Mouse (Mus musculus) neural tube, embryonic 14.5 days (tissue): ENCODE results near the gene Gm10309. TPM values are rescaled to one million over a fixed set of nuclear protein-coding genes. Genes with fewer than 3 reads are reported as not detected.

ENCODE experiments used
- ATAC-seq: fragments of 200-750 bp; cut with Nextera tagmentation; 2 replicates; pipeline ENCODE4 v1.8.0; 2017; ENCODE audit warnings: low read depth, mild to moderate bottlenecking, moderate TSS enrichment, moderate library complexity
- H3K27ac ChIP-seq: fragments of 300-500 bp; sonication (generic); 2 replicates; pipeline ENCODE4 v1.5.1; 2014; ENCODE audit warnings: low read depth, mild to moderate bottlenecking, control low read depth, low read length, moderate library complexity, mixed read lengths
- H3K27me3 ChIP-seq: fragments of 300-500 bp; sonication (generic); 2 replicates; pipeline ENCODE4 v1.6.1; 2014; ENCODE audit warnings: low read length; ENCODE audit not compliant: control insufficient read depth, insufficient read depth
- H3K36me3 ChIP-seq: fragments of 300-500 bp; sonication (generic); 2 replicates; pipeline ENCODE4 v1.6.1; 2014; ENCODE audit warnings: low read length, mixed read lengths; ENCODE audit not compliant: control insufficient read depth, insufficient read depth
- H3K4me1 ChIP-seq: fragments of 300-500 bp; sonication (generic); 2 replicates; pipeline ENCODE4 v1.6.1; 2014; ENCODE audit warnings: low read length; ENCODE audit not compliant: control insufficient read depth, insufficient read depth
- H3K4me2 ChIP-seq: fragments of 300-500 bp; sonication (generic); 2 replicates; pipeline ENCODE4 v1.6.1; 2014; ENCODE audit warnings: mild to moderate bottlenecking, low read depth, low read length, control low read depth
- H3K4me3 ChIP-seq: fragments of 300-500 bp; sonication (generic); 2 replicates; pipeline ENCODE4 v1.5.1; 2014; ENCODE audit warnings: low read depth, low read length, control low read depth, mixed read lengths
- H3K9ac ChIP-seq: fragments of 300-500 bp; sonication (generic); replicated peaks from 2 replicates; pipeline ENCODE4 v1.6.1; 2014; ENCODE audit warnings: low read depth, mild to moderate bottlenecking, control low read depth, low read length, mixed read lengths
- H3K9me3 ChIP-seq: fragments of 300-500 bp; sonication (generic); 2 replicates; pipeline ENCODE4 v1.6.1; 2016; ENCODE audit warnings: low read length; ENCODE audit not compliant: control insufficient read depth
- WGBS: fragments of 180-500 bp; shearing (Covaris S2); extraction: QIAGEN DNeasy Blood & Tissue Kit; methylation state at CpG from one replicate; pipeline ENCODE4 v1.1.7; 2014; 5-methylcytosine and 5-hydroxymethylcytosine counted together
- polyA plus RNA-seq: library from polyadenylated mRNA; unstranded; fragments of >200 nt; fragmentation: Nextera tagmentation; extraction: Ambion mirVana; gene quantifications from 2 replicates; pipeline ENCODE4 v1.2.1, GENCODE M21; 2014

The Gm10309 gene
- polyA plus RNA-seq, 1 experiment from 2014 or later = 0.27 TPM

DNA sequence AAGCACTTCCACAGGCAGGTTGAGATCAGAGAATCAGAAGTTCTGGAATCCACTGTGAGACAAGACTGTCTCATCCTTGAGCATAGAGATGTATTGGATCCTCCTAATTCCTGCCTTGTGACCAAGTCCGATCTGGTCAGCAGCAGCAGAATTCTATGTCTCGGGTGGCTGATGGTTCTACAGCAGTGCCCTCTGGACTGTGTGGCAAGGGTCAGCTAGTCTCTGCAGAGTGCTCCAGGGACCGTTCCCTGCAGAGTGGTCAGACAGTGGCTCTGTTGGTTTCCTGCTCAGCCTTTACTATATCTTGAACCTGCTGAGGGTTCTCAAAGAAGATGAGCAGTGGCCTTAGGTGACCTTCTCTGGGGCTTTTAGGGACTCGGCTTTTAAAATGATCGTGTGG lies 17.6 kb upstream of the Gm10309 start:
- WGBS = 92% methylated on average over 5 of the region's 5 CpGs

GRCm38 (mm10) chr17:86521252-86521651 lies 16.2 kb upstream of the Gm10309 start:
- no peaks in the 10 kb centered on the region for H3K27me3 ChIP-seq
- no peak for ATAC-seq
- no peak overlapping the region for H3K27ac ChIP-seq
- H3K4me2 ChIP-seq = no peak overlapping the region
- no peak overlapping the region for H3K4me3 ChIP-seq
- no peaks in the 10 kb centered on the region for H3K36me3 ChIP-seq
- no peaks in the 10 kb centered on the region for H3K4me1 ChIP-seq
- no peak overlapping the region for H3K9ac ChIP-seq
- WGBS = 94% methylated on average over 11 of the region's 11 CpGs
- H3K9me3 ChIP-seq = no peaks in the 10 kb centered on the region

More for the DNA sequence above, 17.6 kb upstream of the Gm10309 start:
- Histone ChIP-seq H3K4me3 (no peak overlapping the region), H3K9ac (no peak overlapping the region), H3K27ac (no peak overlapping the region), H3K4me2 (no peak overlapping the region), H3K9me3 (no peaks in the 10 kb centered on the region), H3K4me1 (no peaks in the 10 kb centered on the region), H3K36me3 (no peaks in the 10 kb centered on the region), H3K27me3 (no peaks in the 10 kb centered on the region)
- ATAC-seq = no peak

GRCm38 (mm10) chr17:86518604-86519003 lies 13.6 kb upstream of the Gm10309 start:
- 86% methylated on average over 7 of the region's 7 CpGs for WGBS
- no peak overlapping the region for H3K4me3 ChIP-seq

GRCm38 (mm10) chr17:86516630-86517029 lies 11.6 kb upstream of the Gm10309 start:
- WGBS = 84% methylated on average over 5 of the region's 5 CpGs

More at GRCm38 (mm10) chr17:86518604-86519003, 13.6 kb upstream of the Gm10309 start:
- Histone ChIP-seq H3K27ac (no peak overlapping the region), H3K36me3 (no peaks in the 10 kb centered on the region), H3K4me2 (no peak overlapping the region), H3K4me1 (no peaks in the 10 kb centered on the region), H3K9me3 (no peaks in the 10 kb centered on the region), H3K9ac (no peak overlapping the region), H3K27me3 (no peaks in the 10 kb centered on the region)
- no peak for ATAC-seq

GRCm38 (mm10) chr17:86514974-86515620 lies 10.1 kb upstream of the Gm10309 start:
- no peak overlapping the region for H3K4me3 ChIP-seq
- no peak overlapping the region for H3K27ac ChIP-seq
- WGBS = 82% methylated on average over 13 of the region's 13 CpGs
- H3K36me3 ChIP-seq = no peaks in the 10 kb centered on the region
- H3K9me3 ChIP-seq = no peaks in the 10 kb centered on the region
- no peaks in the 10 kb centered on the region for H3K4me1 ChIP-seq
- no peak for ATAC-seq
- H3K27me3 ChIP-seq = no peaks in the 10 kb centered on the region
- H3K4me2 ChIP-seq = no peak overlapping the region
- H3K9ac ChIP-seq = no peak overlapping the region

More at GRCm38 (mm10) chr17:86516630-86517029, 11.6 kb upstream of the Gm10309 start:
- Histone ChIP-seq H3K27ac (no peak overlapping the region), H3K36me3 (no peaks in the 10 kb centered on the region), H3K4me1 (no peaks in the 10 kb centered on the region), H3K4me2 (no peak overlapping the region), H3K27me3 (no peaks in the 10 kb centered on the region), H3K9me3 (no peaks in the 10 kb centered on the region), H3K4me3 (no peak overlapping the region), H3K9ac (no peak overlapping the region)
- no peak for ATAC-seq

- H3K4me2 ChIP-seq = no peak overlapping the region
- H3K4me3 ChIP-seq = no peak overlapping the region
- H3K27me3 ChIP-seq = no peaks in the 10 kb centered on the region
- ATAC-seq = no peak
- 63% methylated on average over 5 of the region's 5 CpGs for WGBS
- no peak overlapping the region for H3K9ac ChIP-seq
- no peaks in the 10 kb centered on the region for H3K9me3 ChIP-seq
- no peak overlapping the region for H3K27ac ChIP-seq
- H3K36me3 ChIP-seq = no peaks in the 10 kb centered on the region
- no peaks in the 10 kb centered on the region for H3K4me1 ChIP-seq
These were observed 4.8 kb upstream of the Gm10309 start for GRCm38 (mm10) chr17:86509871-86510270.

DNA sequence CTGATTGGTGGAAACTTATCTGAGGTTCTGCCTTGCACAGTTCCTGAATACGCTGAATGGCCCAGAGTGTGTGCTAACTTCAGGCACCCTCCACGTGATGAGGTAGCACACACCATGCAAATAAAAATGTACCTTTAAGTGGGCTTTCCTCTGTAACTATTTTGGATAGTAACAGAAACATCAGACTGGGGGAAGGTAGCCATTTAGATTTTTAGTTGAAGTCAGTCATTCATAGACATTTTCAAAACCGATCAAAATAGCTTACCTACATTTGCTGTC lies 3.1 kb upstream of the Gm10309 start:
- H3K4me2 ChIP-seq = no peak overlapping the region
- H3K27me3 ChIP-seq = no peaks in the 10 kb centered on the region
- no peak overlapping the region for H3K4me3 ChIP-seq
- no peak overlapping the region for H3K9ac ChIP-seq
- no peaks in the 10 kb centered on the region for H3K4me1 ChIP-seq
- 93% methylated on average over 3 of the region's 3 CpGs for WGBS
- no peaks in the 10 kb centered on the region for H3K36me3 ChIP-seq
- no peaks in the 10 kb centered on the region for H3K9me3 ChIP-seq
- no peak for ATAC-seq
- no peak overlapping the region for H3K27ac ChIP-seq

DNA sequence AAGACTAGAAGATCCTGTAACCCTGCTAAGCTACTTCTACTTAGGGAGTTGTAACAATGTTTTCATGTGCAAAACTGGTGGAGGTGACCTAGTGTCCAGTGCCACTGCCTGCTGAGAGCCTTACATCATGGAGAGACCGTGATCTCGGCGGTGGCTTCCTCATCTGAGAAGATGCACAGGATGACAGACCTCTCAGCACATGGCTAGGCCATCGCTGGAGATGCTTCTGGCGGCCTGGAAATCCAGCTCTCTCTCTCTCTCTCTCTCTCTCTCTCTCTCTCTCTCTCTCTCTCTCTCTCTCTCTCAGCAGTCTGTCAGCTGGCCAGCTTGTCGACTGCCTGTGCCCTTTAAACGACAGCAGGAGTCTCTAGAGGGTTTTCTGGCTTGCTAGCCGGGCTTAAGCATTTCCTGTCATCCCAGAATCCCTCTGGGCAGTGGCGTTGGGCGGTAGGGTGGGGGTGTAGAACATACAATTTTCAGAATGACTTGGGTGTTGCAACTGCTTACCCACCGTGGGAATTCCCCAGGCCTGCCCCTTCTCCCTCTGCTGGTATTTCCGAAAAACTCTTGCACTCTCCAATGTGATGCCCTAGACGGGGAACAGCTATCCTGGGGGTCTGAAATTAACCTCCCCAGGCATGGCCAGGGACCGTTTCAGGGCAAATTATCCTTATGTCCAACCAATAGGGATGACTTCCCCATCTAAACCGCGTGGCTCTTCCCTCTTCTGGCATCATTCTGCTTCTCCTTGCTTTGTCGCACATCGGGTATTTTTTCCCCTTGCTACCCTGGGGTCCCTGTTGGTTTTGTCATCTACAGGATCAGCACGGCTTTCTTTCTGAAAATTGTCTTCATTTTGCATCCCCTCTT lies 2.5 kb upstream of the Gm10309 start:
- Histone ChIP-seq H3K9me3 (no peaks in the 10 kb centered on the region), H3K27me3 (no peaks in the 10 kb centered on the region), H3K27ac (no peak overlapping the region), H3K4me3 (no peak overlapping the region), H3K4me2 (no peak overlapping the region), H3K4me1 (no peaks in the 10 kb centered on the region), H3K36me3 (no peaks in the 10 kb centered on the region), H3K9ac (no peak overlapping the region)
- WGBS = 72% methylated on average over 19 of the region's 19 CpGs
- no peak for ATAC-seq

DNA sequence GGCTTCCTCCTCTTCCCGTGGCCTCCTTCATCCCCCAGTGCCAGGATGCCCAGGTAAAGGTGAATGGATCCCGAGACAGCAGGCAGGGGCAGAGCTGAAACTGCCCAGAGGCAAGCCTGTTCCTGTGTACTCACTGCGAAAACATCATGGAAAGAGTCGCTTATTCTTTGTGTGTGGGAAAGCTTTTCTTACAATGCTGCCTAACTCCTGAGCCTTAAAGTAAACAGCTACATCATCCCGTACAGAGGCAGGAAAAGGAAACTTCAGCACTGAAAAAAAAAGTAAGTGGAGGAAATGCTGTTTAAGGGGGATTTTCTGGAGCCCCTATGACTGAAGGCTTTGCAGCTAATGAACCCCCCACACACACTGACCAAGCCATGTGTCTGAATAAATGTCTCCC lies 1.8 kb upstream of the Gm10309 start:
- no peak for ATAC-seq
- H3K9me3 ChIP-seq = no peaks in the 10 kb centered on the region
- 84% methylated on average over 5 of the region's 5 CpGs for WGBS

More for the DNA sequence above, 1.8 kb upstream of the Gm10309 start:
- no peaks in the 10 kb centered on the region for H3K4me1 ChIP-seq
- no peak overlapping the region for H3K4me3 ChIP-seq
- no peak overlapping the region for H3K27ac ChIP-seq
- H3K36me3 ChIP-seq = no peaks in the 10 kb centered on the region
- H3K27me3 ChIP-seq = no peaks in the 10 kb centered on the region
- no peak overlapping the region for H3K4me2 ChIP-seq
- no peak overlapping the region for H3K9ac ChIP-seq
